Mouse (Mus musculus): Measurements from ENCODE around the gene Vcp.

- no peak for TF ChIP-seq POLR2A (IDR thresholded peaks at IDR 0.05; ENCODE audit: borderline replicate concordance, extremely low read depth, low read depth, low read length)
- TF ChIP-seq CTCF (IDR thresholded peaks at IDR 0.05; ENCODE audit: insufficient read depth, low read length): no peak
Measured at GRCm38 (mm10) chr4:43040881-43041547, 40.7 kb upstream of the Vcp start.

All from lung, adult 2 months (tissue).